Mouse (Mus musculus) heart, adult 2 months (tissue): Measurements from ENCODE around the gene Rb1. TPM values are rescaled to one million over a fixed set of nuclear protein-coding genes. Genes with fewer than 3 reads are reported as not detected.
A peak's percentile ranks its signal among the peaks of the same experiment; 100 is the strongest.

Experiments used
- DNase-seq, 2 experiments: peaks; one replicate each; pipeline ENCODE4 v3.0.0; 2021
- H3K27ac ChIP-seq: fragments of 200-600 bp; 2 replicates; pipeline ENCODE4 v1.8.1; 2022
- H3K27me3 ChIP-seq: fragments of 200-500 bp; 2 replicates; pipeline ENCODE4 v1.6.1; 2012; ENCODE audit warnings: mild to moderate bottlenecking, low read length, inconsistent platforms, mixed read lengths; ENCODE audit not compliant: control insufficient read depth, insufficient read depth
- H3K36me3 ChIP-seq: fragments of 200-500 bp; 2 replicates; pipeline ENCODE4 v1.6.1; 2012; ENCODE audit warnings: low read length, inconsistent platforms; ENCODE audit not compliant: control insufficient read depth, insufficient read depth
- H3K4me1 ChIP-seq: fragments of 200-500 bp; 2 replicates; pipeline ENCODE4 v1.6.1; 2011; ENCODE audit warnings: low read length; ENCODE audit not compliant: control insufficient read depth, insufficient read depth
- H3K4me3 ChIP-seq: fragments of 200-600 bp; 2 replicates; pipeline ENCODE4 v1.8.1; 2022
- H3K79me2 ChIP-seq: fragments of 200-500 bp; replicated peaks from 2 replicates; pipeline ENCODE4 v1.6.1; 2012; ENCODE audit warnings: mild to moderate bottlenecking, inconsistent platforms, low read length, moderate library complexity, mixed read lengths; ENCODE audit not compliant: control insufficient read depth, insufficient read depth
- H3K9ac ChIP-seq: fragments of 200-500 bp; 2 replicates; pipeline ENCODE4 v1.6.1; 2012; ENCODE audit warnings: low read depth, mild to moderate bottlenecking, control low read depth, inconsistent platforms, low read length, mixed read lengths
- CTCF ChIP-seq: fragments of 200-600 bp; IDR thresholded peaks from 2 replicates; pipeline ENCODE4 v1.8.1; 2022; ENCODE audit warnings: antibody characterized with exemption, mild to moderate bottlenecking, moderate library complexity
- EP300 ChIP-seq: fragments of 200-500 bp; IDR thresholded peaks from 2 replicates; pipeline ENCODE4 v1.6.1; 2011; ENCODE audit warnings: low read depth, low read length, control low read depth; ENCODE audit not compliant: insufficient read depth
- POLR2A ChIP-seq: fragments of 200-500 bp; IDR thresholded peaks from 2 replicates; pipeline ENCODE4 v1.6.1; 2011; ENCODE audit warnings: mild to moderate bottlenecking, low read depth, low read length, control low read depth; ENCODE audit not compliant: insufficient read depth
- WGBS: fragments of 180-500 bp; shearing (Covaris S2); methylation state at CpG from one replicate; pipeline ENCODE4 v1.1.7; 2018; 5-methylcytosine and 5-hydroxymethylcytosine counted together
- intact Hi-C: fragments of 180-260 bp; cut with DNase I; formaldehyde crosslinking; loops from one replicate; pipeline ENCODE4 v1.15.1; 2025
- polyA plus RNA-seq: library from polyadenylated mRNA; depleted of rRNA; stranded (reverse); fragments of >200 nt; gene quantifications from 2 replicates; pipeline ENCODE4 v1.2.3, GENCODE M21; 2012
- total RNA-seq, 2 experiments: library from RNA; stranded (reverse); gene quantifications; 2 replicates each; pipeline ENCODE4 v1.2.3; 2021

Gene Rb1
- total and polyA plus RNA-seq, 3 experiments: 5.1 to 19.2 (median 18.2) TPM

- H3K36me3 ChIP-seq: no peaks in the 10 kb centered on the region; the same call in 1 of the 2 replicates
- no peak overlapping the region for H3K4me3 ChIP-seq
- no peaks in the 10 kb centered on the region for H3K4me1 ChIP-seq
- H3K9ac ChIP-seq: no peak overlapping the region
- intact Hi-C loops: no loop called here
- no peaks in the 10 kb centered on the region for H3K27me3 ChIP-seq
- 91% methylated on average over 7 of the region's 7 CpGs for whole genome bisulfite sequencing
- DNase-seq: no peak
- TF ChIP-seq CTCF (no peak), POLR2A (no peak), EP300 (no peak)
- no peak overlapping the region for H3K27ac ChIP-seq
- H3K79me2 ChIP-seq: no peaks in the 10 kb centered on the region
These were observed 138.7 kb downstream of the Rb1 start for GRCm38 (mm10) chr14:73186875-73187274.

GRCm38 (mm10) chr14:73181144-73181543 lies 144.5 kb downstream of the Rb1 start:
- H3K27me3 ChIP-seq: no peaks in the 10 kb centered on the region
- peaks cover 7% of the 10 kb centered on the region for H3K4me1 ChIP-seq
- H3K79me2 ChIP-seq: no peaks in the 10 kb centered on the region
- peaks cover 6% of the 10 kb centered on the region for H3K36me3 ChIP-seq
- intact Hi-C loops: no loop called here
- no peak overlapping the region for H3K4me3 ChIP-seq
- 46% methylated on average over 2 of the region's 2 CpGs for WGBS
- H3K9ac ChIP-seq: no peak overlapping the region
- TF ChIP-seq CTCF: no peak
- no peak for DNase-seq
- H3K27ac ChIP-seq: no peak overlapping the region

- peaks cover 6% of the 10 kb centered on the region for H3K36me3 ChIP-seq
- H3K27me3 ChIP-seq: no peaks in the 10 kb centered on the region
- no peak for DNase-seq
- H3K4me3 ChIP-seq: no peak overlapping the region
- TF ChIP-seq EP300 (no peak), CTCF (no peak), POLR2A (no peak)
- WGBS: 62% methylated on average over 3 of the region's 3 CpGs
- H3K9ac ChIP-seq: no peak overlapping the region
- intact Hi-C loops: no loop called here
- H3K27ac ChIP-seq: no peak overlapping the region
- H3K4me1 ChIP-seq: peaks cover 7% of the 10 kb centered on the region
- H3K79me2 ChIP-seq: no peaks in the 10 kb centered on the region
These were observed 145.0 kb downstream of the Rb1 start for GRCm38 (mm10) chr14:73180671-73181070.

GRCm38 (mm10) chr14:73179221-73179681 lies 146.4 kb downstream of the Rb1 start:
- intact Hi-C loops: loop anchor here (5.0 kb wide), 2 partner anchors 58 to 103 kb away; partner anchors contain the start of gene Lpar6
- peaks cover 6% of the 10 kb centered on the region for H3K36me3 ChIP-seq
- WGBS: 48% methylated on average over 4 of the region's 4 CpGs

GRCm38 (mm10) chr14:73177961-73178360 lies 147.7 kb downstream of the Rb1 start:
- TF ChIP-seq POLR2A (no peak), CTCF (no peak), EP300 (no peak)
- Histone ChIP-seq H3K4me3 (no peak overlapping the region), H3K79me2 (no peaks in the 10 kb centered on the region), H3K27ac (no peak overlapping the region; the same call in 1 of the 2 replicates), H3K4me1 (peaks cover 7% of the 10 kb centered on the region), H3K27me3 (no peaks in the 10 kb centered on the region), H3K36me3 (peaks cover 6% of the 10 kb centered on the region), H3K9ac (no peak overlapping the region)
- 75% methylated on average over 11 of the region's 11 CpGs for WGBS
- intact Hi-C loops: loop anchor here (5.0 kb wide), 2 partner anchors 59 to 104 kb away; partner anchors contain the start of gene Lpar6
- no peak for DNase-seq

More at GRCm38 (mm10) chr14:73179221-73179681, 146.4 kb downstream of the Rb1 start:
- Histone ChIP-seq H3K27ac (peak overlapping the region; percentile 50), H3K9ac (no peak overlapping the region), H3K27me3 (no peaks in the 10 kb centered on the region), H3K4me1 (peaks cover 7% of the 10 kb centered on the region), H3K79me2 (no peaks in the 10 kb centered on the region), H3K4me3 (no peak overlapping the region)
- peak in 1 of 2 experiments; percentile 13 for DNase-seq
- TF ChIP-seq CTCF (no peak), POLR2A (0 out of 2 replicates have a peak, but pooled peaks have one; percentile 15)

GRCm38 (mm10) chr14:73176266-73176665 lies 149.4 kb downstream of the Rb1 start:
- 65% methylated on average over 5 of the region's 5 CpGs for WGBS
- Histone ChIP-seq H3K27me3 (no peaks in the 10 kb centered on the region), H3K27ac (no peak overlapping the region), H3K4me1 (peaks cover 7% of the 10 kb centered on the region), H3K4me3 (no peak overlapping the region), H3K36me3 (peaks cover 6% of the 10 kb centered on the region), H3K9ac (no peak overlapping the region), H3K79me2 (no peaks in the 10 kb centered on the region)
- intact Hi-C loops: loop anchor here (5.0 kb wide), 2 partner anchors 61 to 106 kb away; partner anchors contain the start of gene Lpar6
- peak in 1 of 2 experiments; percentile 24 for DNase-seq
- no peak for TF ChIP-seq CTCF
- no peak for TF ChIP-seq POLR2A
